Mouse (Mus musculus) left cerebral cortex, adult 2 months (tissue): ENCODE data around the gene Tjp3. TPM values are rescaled to one million over a fixed set of nuclear protein-coding genes. Genes with fewer than 3 reads are reported as not detected.

Source experiments
- DNase-seq, 2 experiments: peaks; one replicate each; pipeline ENCODE4 v3.0.0; 2021 to 2022; ENCODE audit warnings: low spot score in 2 of 2, mixed read lengths in 1 of 2; ENCODE audit errors: extremely low spot score in 1 of 2
- H3K27ac ChIP-seq: fragments of 200-600 bp; 2 replicates; pipeline ENCODE4 v1.8.1; 2022
- H3K4me3 ChIP-seq: fragments of 200-600 bp; 2 replicates; pipeline ENCODE4 v1.8.1; 2022
- CTCF ChIP-seq: fragments of 200-600 bp; IDR thresholded peaks from 2 replicates; pipeline ENCODE4 v1.8.1; 2022; ENCODE audit warnings: antibody characterized with exemption, mild to moderate bottlenecking, moderate library complexity
- intact Hi-C: fragments of 180-260 bp; cut with DNase I; formaldehyde crosslinking; loops from one replicate; pipeline ENCODE4 v1.15.1; 2025
- total RNA-seq, 2 experiments: library from RNA; stranded (reverse); gene quantifications; 2 replicates each; pipeline ENCODE4 v1.2.3; 2021

Tjp3 gene
- total RNA-seq, 2 experiments from 2014 or later: 0.26 to 0.45 TPM

DNA sequence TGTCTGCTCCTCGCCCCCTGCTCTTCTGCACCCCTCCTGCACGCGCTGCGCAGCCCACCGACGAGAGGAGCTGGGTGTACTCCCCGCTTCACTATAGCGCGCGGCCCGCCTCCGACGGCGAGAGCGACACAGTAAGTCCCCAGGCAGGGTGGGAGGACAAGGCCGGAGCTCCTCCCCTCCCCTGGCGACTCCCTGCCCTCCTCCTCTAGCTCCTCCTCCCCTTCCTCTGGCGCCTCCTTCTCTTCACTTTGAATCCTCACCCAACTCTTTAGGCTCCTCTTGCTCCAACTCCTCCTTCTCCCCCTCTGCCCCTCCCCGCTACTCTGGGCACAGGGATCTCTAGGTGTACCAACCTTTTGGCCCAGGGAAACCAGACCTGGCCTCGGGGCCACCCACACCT is 25.9 kb upstream of the Tjp3 start:
- Histone ChIP-seq H3K27ac (0 out of 2 replicates have a peak overlapping the region, but pooled peaks have one; percentile 24), H3K4me3 (no peak overlapping the region)
- no peak for DNase-seq
- intact Hi-C loops: no loop called here
- TF ChIP-seq CTCF: no peak

DNA sequence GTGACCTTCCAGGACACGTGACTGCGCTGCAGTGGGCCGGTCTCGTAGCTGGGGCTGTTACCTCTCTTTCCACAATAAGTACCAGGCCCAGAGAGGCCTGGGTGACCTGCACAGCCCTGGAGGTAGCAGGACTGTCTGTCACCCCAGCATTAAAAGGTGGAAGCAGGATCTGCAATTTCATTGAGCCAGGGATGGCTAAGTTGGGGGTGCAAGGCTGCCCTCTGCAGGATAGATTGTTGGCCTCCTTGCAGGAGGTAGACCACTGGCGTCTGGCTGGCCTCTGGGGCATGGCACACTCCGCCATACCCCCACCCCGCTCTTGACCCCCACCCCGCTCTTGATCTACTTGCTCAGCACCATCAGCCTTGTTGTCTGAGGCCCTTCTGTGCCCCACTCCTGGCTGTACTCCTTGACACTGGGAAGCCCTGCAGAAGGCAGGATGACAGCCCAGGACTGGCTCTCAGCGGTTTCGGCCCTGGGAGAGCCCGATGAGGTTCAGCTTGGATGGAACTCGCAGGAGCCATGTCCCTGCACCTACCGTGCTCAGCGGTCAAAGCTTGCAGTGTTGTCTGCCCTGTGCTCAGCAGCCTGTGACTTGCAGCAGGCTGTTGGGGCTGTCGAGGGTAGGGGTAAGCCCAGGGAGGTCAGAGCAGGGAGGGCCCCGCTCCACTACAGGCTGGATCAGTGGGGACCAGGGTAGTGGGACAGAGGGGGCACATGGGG is 25.1 kb upstream of the Tjp3 start:
- no peak for DNase-seq
- no peak overlapping the region for H3K4me3 ChIP-seq
- intact Hi-C loops: no loop called here
- H3K27ac ChIP-seq: 0 out of 2 replicates have a peak overlapping the region, but pooled peaks have one; percentile 24
- TF ChIP-seq CTCF: peak; percentile 50

DNA sequence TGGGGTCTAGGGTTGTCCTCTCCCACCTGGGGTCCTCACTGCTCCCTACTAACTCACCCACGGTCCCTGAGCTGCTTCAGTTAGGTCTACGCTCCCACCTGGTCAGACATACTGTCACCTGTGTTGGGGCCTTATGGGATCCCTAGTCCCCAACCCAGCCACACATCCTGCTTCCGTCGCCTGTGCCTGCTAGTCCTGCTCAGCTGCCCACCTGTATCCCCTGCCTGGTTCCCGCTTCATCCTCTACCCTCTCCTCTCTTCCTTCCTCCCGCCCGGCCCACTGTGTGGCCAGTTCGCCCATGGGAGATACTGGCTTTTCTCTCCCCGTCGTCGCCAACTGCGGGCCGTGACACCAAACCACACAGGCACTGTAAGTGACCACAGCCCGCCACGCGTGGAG is 24.2 kb upstream of the Tjp3 start:
- Histone ChIP-seq H3K4me3 (no peak overlapping the region), H3K27ac (no peak overlapping the region)
- DNase-seq: no peak
- intact Hi-C loops: no loop called here
- TF ChIP-seq CTCF: no peak

DNA sequence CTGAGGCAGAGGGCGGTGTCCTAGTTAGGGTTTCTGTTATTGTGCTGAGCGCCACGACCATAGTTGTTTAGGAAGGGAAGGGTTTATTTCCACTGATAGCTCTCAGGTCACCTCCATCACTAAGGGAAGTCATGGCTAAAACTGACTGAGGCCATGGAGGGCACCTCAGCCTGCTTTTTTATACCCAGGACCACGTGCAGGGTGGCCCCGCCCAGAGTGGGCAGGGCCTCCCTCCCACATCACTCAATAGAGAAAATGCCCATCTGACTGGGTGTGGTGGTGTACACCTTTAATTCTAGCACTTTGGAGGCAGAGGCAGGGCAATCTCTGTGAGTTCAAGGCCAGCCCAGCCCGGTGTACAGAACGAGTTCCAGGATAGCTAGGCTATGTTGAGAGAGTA is 22.8 kb upstream of the Tjp3 start:
- no peak for TF ChIP-seq CTCF
- no peak for DNase-seq
- no peak overlapping the region for H3K4me3 ChIP-seq
- H3K27ac ChIP-seq: no peak overlapping the region
- intact Hi-C loops: no loop called here

DNA sequence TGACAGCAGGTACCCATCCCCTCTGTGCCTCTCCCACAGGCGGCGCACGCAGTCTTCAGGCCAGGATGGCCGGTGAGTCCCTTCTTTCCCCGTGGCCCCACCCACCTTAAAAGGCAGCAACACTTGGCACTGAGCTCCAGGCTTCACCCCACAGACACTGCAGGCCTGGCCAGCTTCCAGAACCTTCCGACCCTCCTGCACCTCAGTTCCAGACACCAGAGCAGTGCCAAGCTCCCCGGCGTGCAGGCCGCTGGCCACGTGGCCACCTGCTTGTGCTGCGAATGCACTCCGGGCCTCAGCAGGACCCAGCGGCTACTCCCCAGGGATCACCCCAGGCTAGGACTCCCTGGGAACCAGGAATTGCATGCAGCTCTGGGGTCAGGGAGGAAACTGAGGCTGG is 22.2 kb upstream of the Tjp3 start:
- no peak overlapping the region for H3K4me3 ChIP-seq
- DNase-seq: no peak
- TF ChIP-seq CTCF: no peak
- intact Hi-C loops: no loop called here
- no peak overlapping the region for H3K27ac ChIP-seq

DNA sequence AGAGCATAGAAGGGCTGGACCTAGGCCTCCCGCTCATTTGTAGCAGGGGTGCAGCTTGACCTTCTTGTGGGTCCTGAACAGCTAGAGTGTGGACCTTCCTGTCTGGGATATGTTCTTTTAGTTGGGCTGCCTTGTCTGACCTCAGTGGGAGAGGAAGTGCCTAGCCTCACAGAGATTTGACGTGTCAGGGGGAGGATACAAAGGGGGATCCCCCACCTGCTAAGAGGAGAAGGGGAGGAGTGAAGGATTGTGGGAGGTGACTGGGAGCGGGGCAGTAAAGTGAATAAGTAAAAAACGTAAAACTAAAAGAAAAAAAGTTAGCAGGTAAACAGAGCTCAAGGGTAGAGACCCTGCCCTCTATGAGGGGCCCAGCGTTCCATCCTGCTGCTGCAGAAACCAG is 18.2 kb upstream of the Tjp3 start:
- intact Hi-C loops: no loop called here
- TF ChIP-seq CTCF: no peak
- no peak for DNase-seq
- Histone ChIP-seq H3K4me3 (no peak overlapping the region), H3K27ac (no peak overlapping the region)

DNA sequence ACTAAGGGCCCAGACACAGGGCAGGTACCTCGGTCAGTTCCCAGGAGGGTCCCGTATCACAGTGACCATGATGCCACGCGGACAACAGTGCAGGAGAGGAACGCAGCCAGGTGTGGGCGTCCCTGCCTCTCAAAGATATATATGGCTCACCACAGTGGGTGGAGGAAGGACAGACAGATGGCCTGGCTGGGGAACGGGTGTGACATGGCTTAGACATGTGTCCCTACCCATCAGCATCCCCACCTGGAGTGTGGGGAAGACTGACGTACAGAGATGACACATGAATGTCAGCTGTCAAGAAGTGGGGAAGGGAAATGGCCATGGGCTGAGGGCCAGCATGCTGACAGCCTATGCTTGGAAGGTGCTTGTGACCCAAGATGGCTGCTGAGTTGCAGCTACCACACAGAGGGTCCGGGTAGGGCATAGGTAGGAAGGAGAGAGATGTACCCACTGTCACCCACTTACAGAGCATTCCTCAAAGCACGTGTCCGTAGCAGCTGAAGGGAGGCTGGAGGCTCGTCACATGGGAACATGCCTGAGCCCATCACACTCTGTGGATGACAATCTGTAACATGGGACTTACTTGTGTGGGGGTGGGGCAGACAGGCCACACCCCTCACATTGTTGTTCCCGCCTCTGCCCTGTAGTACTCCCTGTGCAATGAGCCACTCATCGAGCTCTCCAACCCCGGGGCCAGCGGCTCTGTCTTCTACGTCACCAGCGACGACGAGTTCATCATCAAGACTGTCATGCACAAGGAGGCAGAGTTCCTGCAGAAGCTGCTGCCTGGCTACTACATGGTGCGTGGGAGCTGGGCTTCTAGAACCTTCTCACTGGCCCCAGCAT is 15.7 kb upstream of the Tjp3 start:
- no peak overlapping the region for H3K4me3 ChIP-seq
- TF ChIP-seq CTCF: no peak
- intact Hi-C loops: no loop called here
- peak in 1 of 2 experiments; percentile 67 for DNase-seq
- H3K27ac ChIP-seq: peak overlapping the region; percentile 81

DNA sequence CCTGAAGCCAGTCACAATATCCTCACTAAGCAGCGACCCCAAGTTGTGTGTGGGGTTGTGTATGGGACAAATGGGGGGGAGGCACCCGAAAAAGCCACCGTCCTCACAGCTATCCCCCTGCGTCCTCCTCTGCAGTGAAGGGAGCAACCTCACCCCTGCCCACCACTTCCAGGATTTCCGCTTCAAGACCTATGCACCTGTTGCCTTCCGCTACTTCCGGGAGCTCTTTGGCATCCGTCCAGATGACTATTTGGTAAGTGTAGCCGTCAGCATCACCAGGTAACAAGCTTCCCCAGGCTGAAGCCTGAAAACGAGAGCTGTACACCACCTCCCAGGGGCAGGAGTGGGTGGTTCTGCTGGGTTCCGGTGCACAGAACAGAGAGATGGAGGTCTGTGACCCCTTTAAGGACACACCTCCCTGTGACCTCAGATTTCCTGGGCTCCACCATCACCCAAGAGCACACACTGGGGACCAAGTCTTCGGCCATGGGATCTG is 14.8 kb upstream of the Tjp3 start:
- intact Hi-C loops: no loop called here
- no peak for TF ChIP-seq CTCF
- no peak overlapping the region for H3K4me3 ChIP-seq
- no peak for DNase-seq
- peak overlapping the region; percentile 81 for H3K27ac ChIP-seq

DNA sequence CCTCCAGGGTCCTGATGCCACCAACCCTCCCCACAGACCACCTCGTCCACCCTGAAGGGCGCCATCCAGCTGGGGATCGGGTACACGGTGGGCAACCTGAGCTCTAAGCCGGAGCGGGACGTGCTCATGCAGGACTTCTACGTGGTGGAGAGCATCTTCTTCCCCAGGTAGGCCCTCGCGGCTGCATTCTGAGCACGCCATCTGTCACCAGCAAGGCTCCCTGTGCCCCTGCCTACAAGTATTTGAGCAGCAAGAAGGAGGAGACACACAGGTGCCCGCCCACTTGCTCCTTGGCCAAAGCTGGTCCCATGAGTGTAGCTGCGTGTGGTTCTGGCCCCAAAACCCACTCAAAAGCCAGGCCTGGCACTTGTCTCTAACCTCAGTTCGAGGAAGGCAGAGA is 14.3 kb upstream of the Tjp3 start:
- DNase-seq: no peak
- Histone ChIP-seq H3K4me3 (no peak overlapping the region), H3K27ac (peak overlapping the region; percentile 81)
- TF ChIP-seq CTCF: no peak
- intact Hi-C loops: loop anchor here (1.0 kb wide), 1 partner anchor 16 kb away; no protein-coding TSS in a partner anchor

DNA sequence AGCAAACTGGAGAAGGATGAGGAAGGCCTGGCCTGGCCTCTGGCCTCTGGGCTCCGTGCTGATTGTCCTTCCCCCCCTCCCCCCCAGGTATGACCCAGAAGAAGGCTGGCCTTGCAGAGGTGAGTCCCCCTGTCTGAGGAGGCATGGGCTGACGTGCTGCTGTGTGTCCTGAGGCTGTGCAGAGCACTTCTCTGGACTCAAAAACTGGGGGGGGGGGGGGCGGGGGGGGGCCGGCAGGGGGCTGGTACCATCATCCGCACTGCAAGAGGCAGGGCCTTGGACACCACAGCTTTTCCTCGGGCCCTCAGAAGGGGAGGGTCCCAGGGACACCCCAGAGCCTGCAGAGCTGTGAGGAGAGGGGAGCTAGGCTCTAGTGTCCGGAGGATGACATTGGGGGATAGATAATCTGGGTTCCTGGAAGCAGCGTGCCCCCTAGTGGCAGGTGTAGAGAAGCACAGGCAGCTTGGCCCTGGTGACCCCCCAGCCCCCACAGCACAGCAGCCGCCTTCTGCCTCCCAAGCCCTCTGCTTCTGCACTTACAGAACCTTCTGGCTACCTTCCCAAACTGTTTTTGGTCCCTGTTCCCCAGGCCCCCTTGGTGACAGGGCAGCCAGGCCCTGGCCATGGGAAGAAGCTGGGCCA is 13.3 kb upstream of the Tjp3 start:
- peak in 1 of 2 experiments; percentile 58 for DNase-seq
- peak overlapping the region; percentile 94 for H3K27ac ChIP-seq
- intact Hi-C loops: loop anchor here (1.0 kb wide), 1 partner anchor 15 kb away; no protein-coding TSS in a partner anchor

DNA sequence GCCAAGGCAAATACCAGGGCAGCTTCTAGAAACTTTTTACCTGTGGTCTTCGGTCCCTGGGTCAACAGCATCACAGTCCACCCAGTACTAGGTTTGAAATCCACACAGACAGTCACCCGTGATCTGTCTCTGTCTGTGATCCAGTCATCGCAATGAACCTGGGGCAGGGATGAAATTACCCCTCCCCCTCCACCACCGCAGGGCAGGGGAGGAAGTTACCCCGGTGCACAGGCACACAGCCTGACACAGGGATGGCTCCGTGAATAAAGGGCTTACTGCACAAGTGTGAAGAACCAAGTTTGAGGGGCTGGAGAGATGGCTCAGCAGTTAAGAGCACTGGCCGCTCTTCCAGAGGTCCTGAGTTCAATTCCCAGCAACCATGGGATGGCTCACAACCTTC is 12.4 kb upstream of the Tjp3 start:
- intact Hi-C loops: no loop called here

More for the DNA sequence above, 13.3 kb upstream of the Tjp3 start:
- peak overlapping the region; percentile 13; the same call in 1 of the 2 replicates for H3K4me3 ChIP-seq
- TF ChIP-seq CTCF: peak; percentile 90

DNA sequence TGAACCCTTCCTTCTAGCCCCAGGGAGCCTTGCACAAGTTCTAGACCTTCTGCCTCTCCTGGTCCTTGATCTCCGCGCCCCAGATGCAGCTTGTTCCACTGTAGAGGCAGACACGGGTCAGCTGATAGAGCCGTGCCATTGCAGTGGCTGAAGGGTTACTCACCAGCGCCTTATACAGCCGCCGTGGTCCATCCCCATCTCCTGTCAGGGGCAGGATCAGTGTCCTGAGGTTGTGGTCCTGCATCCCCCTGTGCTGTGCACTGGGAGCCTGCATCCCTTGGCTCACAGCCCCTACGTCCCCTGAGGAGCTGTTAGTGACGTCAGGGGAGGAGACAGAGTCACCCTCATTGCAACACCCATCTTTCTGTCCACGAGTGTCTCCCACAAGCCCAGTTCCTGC is 11.9 kb upstream of the Tjp3 start:
- Histone ChIP-seq H3K4me3 (peak overlapping the region; percentile 41), H3K27ac (peak overlapping the region; percentile 94)
- no peak for TF ChIP-seq CTCF
- intact Hi-C loops: no loop called here
- DNase-seq: no peak

More for the DNA sequence above, 12.4 kb upstream of the Tjp3 start:
- no peak for DNase-seq
- H3K4me3 ChIP-seq: no peak overlapping the region
- peak overlapping the region; percentile 94 for H3K27ac ChIP-seq
- no peak for TF ChIP-seq CTCF
